Mouse (Mus musculus) neural tube, embryonic 13.5 days (tissue): ENCODE results near the gene AL731706.2. TPM values are rescaled to one million over a fixed set of nuclear protein-coding genes. Genes with fewer than 3 reads are reported as not detected.

Experiments used
- ATAC-seq: fragments of 200-750 bp; cut with Nextera tagmentation; 2 replicates; pipeline ENCODE4 v1.8.0; 2017; ENCODE audit warnings: low read depth, mild to moderate bottlenecking, moderate TSS enrichment, moderate library complexity
- H3K27ac ChIP-seq: fragments of 300-500 bp; sonication (generic); replicated peaks from 2 replicates; pipeline ENCODE4 v1.5.1; 2015; ENCODE audit warnings: moderate library complexity, mild to moderate bottlenecking, inconsistent platforms
- H3K27me3 ChIP-seq: fragments of 300-500 bp; sonication (generic); 2 replicates; pipeline ENCODE4 v1.6.1; 2015; ENCODE audit warnings: mild to moderate bottlenecking, inconsistent platforms
- H3K36me3 ChIP-seq: fragments of 300-500 bp; sonication (generic); 2 replicates; pipeline ENCODE4 v1.6.1; 2015; ENCODE audit warnings: mild to moderate bottlenecking, inconsistent platforms
- H3K4me1 ChIP-seq: fragments of 300-500 bp; sonication (generic); replicated peaks from 2 replicates; pipeline ENCODE4 v1.6.1; 2015; ENCODE audit warnings: inconsistent platforms
- H3K4me2 ChIP-seq: fragments of 300-500 bp; sonication (generic); 2 replicates; pipeline ENCODE4 v1.6.1; 2015; ENCODE audit warnings: inconsistent platforms, mild to moderate bottlenecking, moderate library complexity
- H3K4me3 ChIP-seq: fragments of 300-500 bp; sonication (generic); 2 replicates; pipeline ENCODE4 v1.5.1; 2015; ENCODE audit warnings: mild to moderate bottlenecking, inconsistent platforms
- H3K9ac ChIP-seq: fragments of 300-500 bp; sonication (generic); 2 replicates; pipeline ENCODE4 v1.6.1; 2015; ENCODE audit warnings: moderate library complexity, mild to moderate bottlenecking, inconsistent platforms
- H3K9me3 ChIP-seq: fragments of 300-500 bp; sonication (generic); 2 replicates; pipeline ENCODE4 v1.6.1; 2016; ENCODE audit warnings: inconsistent platforms
- whole genome bisulfite sequencing: fragments of 180-500 bp; shearing (Covaris S2); methylation state at CpG from one replicate; pipeline ENCODE4 v1.1.7; 2015; 5-methylcytosine and 5-hydroxymethylcytosine counted together
- polyA plus RNA-seq: library from polyadenylated mRNA; unstranded; fragments of >200 nt; fragmentation: Nextera tagmentation; extraction: Ambion mirVana; gene quantifications from 2 replicates; pipeline ENCODE4 v1.2.1, GENCODE M21; 2015

The AL731706.2 gene
- polyA plus RNA-seq = 17.6 and 28.8 TPM in 2 replicates

DNA sequence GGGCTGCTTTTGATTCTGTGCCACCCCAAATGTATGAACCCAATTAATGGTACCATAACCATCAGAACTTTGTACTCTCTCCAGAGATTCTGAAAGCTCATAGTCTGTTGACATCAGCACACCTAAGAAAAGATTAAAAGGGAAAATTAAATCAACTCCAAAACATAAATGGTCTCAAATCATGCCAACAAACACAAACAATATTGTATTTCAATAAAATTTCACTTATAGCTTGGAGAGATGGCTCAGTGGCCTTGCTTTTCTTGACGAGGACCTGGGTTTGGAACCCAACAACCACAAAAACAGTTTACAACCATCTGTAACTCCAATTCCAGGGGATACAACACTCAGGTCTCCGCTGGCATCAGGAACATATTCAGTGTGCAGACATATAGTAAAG lies at the start of gene AL731706.2:
Gene AL731706.2 (minus strand): TSS at position 101 of the 400 bp plus-strand sequence.
- 90% methylated on average over 2 of the region's 2 CpGs for WGBS
- ATAC-seq = no peak
- peaks cover 19% of the 10 kb centered on the region for H3K4me1 ChIP-seq

DNA sequence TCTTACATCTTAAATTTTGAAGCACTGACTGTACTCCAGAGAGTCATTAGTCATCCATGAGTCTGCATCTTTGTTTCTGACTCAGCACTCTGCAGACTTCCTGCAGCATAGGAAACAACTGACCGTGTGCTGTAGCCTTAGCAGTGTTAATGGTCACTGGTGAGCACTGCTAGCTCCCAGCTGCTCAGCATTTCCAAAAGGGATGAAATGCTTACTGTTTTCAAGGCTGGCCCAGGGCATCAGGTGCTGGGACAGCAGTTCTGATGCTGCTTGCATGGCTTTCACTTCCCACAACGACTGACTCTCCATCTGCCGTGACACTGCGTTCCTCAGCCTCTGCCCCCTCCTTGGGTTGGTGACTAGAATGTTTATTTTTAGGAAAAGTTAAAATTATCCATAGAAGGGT lies 35.5 kb upstream of the AL731706.2 start:
- H3K9ac ChIP-seq = no peak overlapping the region
- ATAC-seq = no peak; the same call in 1 of the 2 replicates
- H3K27me3 ChIP-seq = no peaks in the 10 kb centered on the region
- no peak overlapping the region for H3K27ac ChIP-seq
- H3K36me3 ChIP-seq = no peaks in the 10 kb centered on the region
- no peaks in the 10 kb centered on the region for H3K9me3 ChIP-seq
- peaks cover 4% of the 10 kb centered on the region for H3K4me1 ChIP-seq
- no peak overlapping the region for H3K4me3 ChIP-seq
- WGBS = 61% methylated on average over 4 of the region's 4 CpGs
- no peak overlapping the region for H3K4me2 ChIP-seq

More for the DNA sequence above, at the start of gene AL731706.2:
- peaks cover 40% of the 10 kb centered on the region for H3K36me3 ChIP-seq
- H3K9ac ChIP-seq = no peak within 1 kb of the TSS
- H3K27me3 ChIP-seq = no peaks in the 10 kb centered on the region
- H3K27ac ChIP-seq = no peak within 1 kb of the TSS
- H3K4me3 ChIP-seq = no peak within 1 kb of the TSS
- no peak within 1 kb of the TSS for H3K4me2 ChIP-seq
- no peaks in the 10 kb centered on the region for H3K9me3 ChIP-seq

DNA sequence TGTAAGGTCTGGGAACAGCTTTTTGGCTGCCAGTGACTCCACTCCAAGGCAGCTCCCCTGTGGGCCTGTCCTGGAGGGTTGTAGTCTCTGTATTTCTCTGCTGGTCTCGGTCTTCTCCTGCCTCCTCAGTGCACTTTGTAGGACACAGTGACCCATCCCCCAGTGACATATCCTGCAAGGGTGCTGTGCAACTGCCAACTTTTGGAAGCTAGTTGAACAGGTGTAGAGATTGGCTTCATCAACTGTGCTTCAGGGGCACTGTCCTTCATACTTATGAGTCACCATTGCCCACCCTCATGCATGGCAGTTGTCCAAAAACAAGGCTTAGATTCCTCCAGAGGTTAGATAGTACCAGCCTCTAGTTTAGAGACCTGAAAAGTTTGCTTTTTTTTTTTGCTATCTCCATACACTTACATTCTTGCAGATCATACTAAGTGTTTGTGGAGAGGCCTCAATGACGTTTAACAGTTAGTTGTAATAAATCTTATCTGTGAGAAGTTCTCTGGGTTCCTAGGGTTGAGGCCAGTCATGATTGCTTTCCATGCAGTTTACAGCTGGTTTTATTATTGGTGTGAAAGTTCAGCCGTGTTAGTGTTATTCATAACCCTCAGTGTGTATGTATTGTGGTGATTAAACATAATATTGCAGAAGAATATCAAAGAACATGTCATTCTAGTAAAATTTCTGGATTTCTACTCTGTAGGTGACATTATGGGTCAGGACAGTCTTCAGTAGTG lies 34.9 kb upstream of the AL731706.2 start:
- Histone ChIP-seq H3K27me3 (no peaks in the 10 kb centered on the region), H3K9me3 (no peaks in the 10 kb centered on the region), H3K36me3 (no peaks in the 10 kb centered on the region), H3K9ac (no peak overlapping the region), H3K4me1 (peaks cover 4% of the 10 kb centered on the region), H3K4me3 (no peak overlapping the region), H3K4me2 (no peak overlapping the region), H3K27ac (no peak overlapping the region)
- ATAC-seq = no peak
- WGBS = 75% methylated on average over 3 of the region's 3 CpGs

DNA sequence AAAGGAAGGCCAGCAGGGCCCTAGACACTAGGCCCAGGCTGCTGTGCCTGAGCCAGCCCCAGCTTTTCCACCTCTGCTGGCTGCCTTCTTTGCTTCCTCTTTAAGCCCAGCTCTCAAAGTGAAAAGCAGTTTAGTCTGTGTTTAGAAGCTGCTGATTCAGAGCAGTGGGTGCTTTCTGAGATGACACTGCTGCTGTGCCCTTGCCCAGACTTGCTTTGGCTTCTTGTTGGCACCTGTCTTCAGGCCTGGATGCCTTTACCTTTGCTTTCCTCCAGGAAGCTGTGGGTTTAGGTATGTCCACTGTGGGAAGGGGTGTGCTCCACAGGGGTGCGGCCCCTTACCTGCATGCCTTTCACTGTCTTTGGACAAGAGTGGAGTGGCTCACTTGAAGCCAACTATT lies 34.0 kb upstream of the AL731706.2 start:
- ATAC-seq = no peak
- Histone ChIP-seq H3K9me3 (no peaks in the 10 kb centered on the region), H3K27me3 (no peaks in the 10 kb centered on the region), H3K27ac (no peak overlapping the region), H3K4me2 (no peak overlapping the region), H3K4me1 (peaks cover 4% of the 10 kb centered on the region), H3K9ac (no peak overlapping the region), H3K36me3 (no peaks in the 10 kb centered on the region), H3K4me3 (no peak overlapping the region)
- 100% methylated on average over 1 of the region's 1 CpGs for whole genome bisulfite sequencing

DNA sequence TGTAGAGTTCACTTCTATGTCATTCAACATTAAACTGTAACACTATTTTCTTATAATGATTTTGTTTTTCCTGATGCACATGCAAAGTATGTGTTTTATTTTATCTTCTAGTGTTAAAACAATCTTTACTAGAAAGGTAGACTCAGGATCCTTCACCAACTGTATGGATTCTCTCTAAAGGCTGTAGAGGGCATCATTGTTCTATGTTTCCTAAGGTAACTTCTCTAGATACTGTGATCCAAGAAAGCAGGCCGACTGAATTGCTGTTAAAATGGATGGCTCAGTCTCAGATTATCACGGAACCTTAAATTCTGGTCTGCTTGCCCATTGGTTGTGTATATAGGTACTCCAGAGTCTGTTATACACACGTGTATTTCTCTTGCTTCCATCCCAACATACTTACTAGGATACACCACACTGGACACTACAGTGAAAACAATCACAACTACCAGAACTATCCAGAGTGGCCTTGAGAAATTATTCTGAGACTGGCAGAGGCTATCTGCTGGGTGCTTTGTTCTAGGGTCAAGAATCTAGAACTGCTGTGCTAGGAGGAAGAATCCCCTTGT lies 28.9 kb upstream of the AL731706.2 start:
- WGBS = 49% methylated on average over 3 of the region's 3 CpGs
- ATAC-seq = no peak
- Histone ChIP-seq H3K27ac (no peak overlapping the region), H3K4me2 (no peak overlapping the region), H3K4me1 (peaks cover 9% of the 10 kb centered on the region), H3K9ac (no peak overlapping the region), H3K4me3 (no peak overlapping the region), H3K36me3 (no peaks in the 10 kb centered on the region), H3K9me3 (no peaks in the 10 kb centered on the region), H3K27me3 (no peaks in the 10 kb centered on the region)

DNA sequence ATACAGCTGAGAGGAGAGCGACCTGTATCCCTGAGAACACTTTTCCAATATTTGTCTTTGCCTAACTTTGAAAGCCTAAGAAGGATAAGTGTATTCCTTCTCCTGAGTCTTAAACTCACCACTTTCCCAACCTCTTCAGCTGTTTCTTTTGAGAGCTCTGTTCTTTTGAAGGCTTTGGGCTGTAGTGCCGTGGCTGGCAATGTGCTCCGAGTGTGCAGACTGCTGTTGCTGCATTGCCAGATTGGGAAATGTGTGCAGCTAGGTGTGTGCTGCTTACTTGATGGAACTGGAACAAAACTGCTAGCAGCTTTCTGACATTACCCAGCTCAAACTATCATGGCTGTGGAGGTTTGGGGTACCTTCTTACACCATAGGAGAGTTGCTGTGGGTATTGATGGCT lies 27.5 kb upstream of the AL731706.2 start:
- 36% methylated on average over 3 of the region's 3 CpGs for WGBS
- no peak for ATAC-seq
- H3K27ac ChIP-seq = no peak overlapping the region

DNA sequence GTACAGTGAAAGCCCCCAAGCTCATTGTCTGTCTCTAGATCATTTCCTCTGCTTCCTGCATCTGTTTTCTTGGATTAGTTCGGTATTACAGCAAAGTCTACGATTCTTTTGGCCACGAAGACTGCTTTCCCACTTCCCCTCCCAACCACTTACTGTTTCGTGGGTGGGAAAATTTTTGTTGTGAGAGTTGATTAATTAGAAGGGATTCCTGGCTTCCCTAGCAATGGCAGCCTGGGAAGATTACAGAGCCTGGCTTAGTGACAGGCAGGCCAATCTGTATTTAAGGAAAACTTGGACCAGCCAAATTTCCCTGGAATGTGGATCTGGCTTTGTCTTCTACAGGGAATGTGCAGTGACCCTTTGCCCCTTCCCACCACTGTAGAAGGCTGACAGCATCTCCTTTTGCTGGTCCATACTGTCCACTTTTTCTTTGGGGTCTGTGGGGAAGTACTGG lies 26.5 kb upstream of the AL731706.2 start:
- Histone ChIP-seq H3K36me3 (no peaks in the 10 kb centered on the region), H3K27ac (no peak overlapping the region), H3K9ac (no peak overlapping the region), H3K4me3 (no peak overlapping the region), H3K4me2 (no peak overlapping the region), H3K4me1 (peaks cover 9% of the 10 kb centered on the region), H3K9me3 (no peaks in the 10 kb centered on the region), H3K27me3 (no peaks in the 10 kb centered on the region)
- ATAC-seq = peak; percentile 61; the same call in 1 of the 2 replicates
- 22% methylated on average over 4 of the region's 4 CpGs for WGBS

More for the DNA sequence above, 27.5 kb upstream of the AL731706.2 start:
- no peak overlapping the region for H3K4me2 ChIP-seq
- H3K4me3 ChIP-seq = no peak overlapping the region
- no peaks in the 10 kb centered on the region for H3K27me3 ChIP-seq
- peaks cover 9% of the 10 kb centered on the region for H3K4me1 ChIP-seq
- no peaks in the 10 kb centered on the region for H3K36me3 ChIP-seq
- no peaks in the 10 kb centered on the region for H3K9me3 ChIP-seq
- no peak overlapping the region for H3K9ac ChIP-seq

DNA sequence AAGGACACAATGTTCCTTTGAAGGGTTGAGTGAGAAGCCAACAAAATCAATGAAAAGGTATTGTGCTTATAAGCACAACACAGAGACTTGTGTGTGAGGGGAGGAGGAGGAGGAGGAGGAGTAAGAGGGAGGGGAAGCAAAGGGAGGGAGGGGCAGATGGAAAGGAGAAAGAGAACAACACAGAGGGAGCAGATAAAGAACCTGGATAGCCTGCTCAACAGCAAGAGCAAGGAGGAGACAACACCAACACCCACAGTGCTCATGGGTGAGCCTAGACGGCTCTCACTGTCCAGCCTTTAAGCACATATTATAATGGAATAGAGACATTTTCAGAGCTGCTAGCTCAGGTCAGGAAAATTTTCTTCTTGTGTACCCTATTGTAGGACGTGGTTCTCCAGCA lies 23.8 kb upstream of the AL731706.2 start:
- peaks cover 11% of the 10 kb centered on the region for H3K36me3 ChIP-seq
- WGBS = 64% methylated on average over 2 of the region's 2 CpGs
- no peak for ATAC-seq
- no peak overlapping the region for H3K9ac ChIP-seq
- H3K4me1 ChIP-seq = peaks cover 9% of the 10 kb centered on the region
- H3K4me2 ChIP-seq = no peak overlapping the region
- H3K27me3 ChIP-seq = no peaks in the 10 kb centered on the region
- no peak overlapping the region for H3K27ac ChIP-seq
- H3K4me3 ChIP-seq = no peak overlapping the region
- no peaks in the 10 kb centered on the region for H3K9me3 ChIP-seq

DNA sequence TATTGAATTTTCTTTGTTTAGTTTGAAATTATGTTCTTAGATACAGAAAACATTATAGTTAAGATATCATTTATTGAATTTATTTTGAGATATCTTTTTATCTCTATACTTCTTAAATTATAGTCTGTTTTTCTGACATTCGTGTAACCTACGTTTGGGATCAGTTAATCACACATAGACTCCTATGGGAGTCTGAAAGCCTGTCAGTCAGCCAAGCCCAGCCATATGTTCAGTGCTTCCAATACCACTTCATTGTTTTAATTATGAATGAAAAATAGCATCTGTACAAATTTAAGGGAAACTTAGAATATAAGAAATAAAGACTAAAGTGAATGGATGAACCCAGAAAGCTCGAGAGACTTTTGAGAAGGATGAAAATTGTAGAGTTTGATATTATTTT lies 23.1 kb upstream of the AL731706.2 start:
- H3K36me3 ChIP-seq = peaks cover 11% of the 10 kb centered on the region
- no peak overlapping the region for H3K9ac ChIP-seq
- H3K27me3 ChIP-seq = no peaks in the 10 kb centered on the region
- no peak overlapping the region for H3K4me2 ChIP-seq
- ATAC-seq = no peak
- H3K9me3 ChIP-seq = no peaks in the 10 kb centered on the region
- 57% methylated on average over 3 of the region's 3 CpGs for WGBS
- H3K4me3 ChIP-seq = no peak overlapping the region
- H3K4me1 ChIP-seq = peaks cover 9% of the 10 kb centered on the region
- H3K27ac ChIP-seq = no peak overlapping the region

DNA sequence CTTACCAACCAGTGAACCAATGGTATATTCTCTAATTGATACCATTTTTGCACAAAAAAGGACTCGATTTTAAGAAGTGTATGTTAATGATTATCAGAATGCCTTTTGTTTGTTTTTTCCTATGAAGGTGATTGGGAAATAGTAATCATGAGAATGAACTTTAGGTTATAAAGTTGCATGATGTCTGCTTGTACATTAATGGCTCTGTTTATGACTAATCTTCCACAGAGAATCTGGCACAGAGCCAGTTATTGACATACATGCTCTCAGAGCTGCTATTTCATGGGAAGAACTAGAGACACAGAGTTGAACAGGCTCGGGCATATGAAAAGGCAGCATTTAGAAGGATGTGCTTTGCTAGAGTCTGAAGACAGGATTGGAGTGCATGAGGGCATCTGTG lies 10.7 kb upstream of the AL731706.2 start:
- no peak for ATAC-seq
- no peaks in the 10 kb centered on the region for H3K9me3 ChIP-seq
- no peaks in the 10 kb centered on the region for H3K27me3 ChIP-seq
- H3K4me2 ChIP-seq = no peak overlapping the region
- peaks cover 23% of the 10 kb centered on the region for H3K4me1 ChIP-seq
- WGBS = 77% methylated on average over 2 of the region's 2 CpGs
- no peak overlapping the region for H3K9ac ChIP-seq
- no peak overlapping the region for H3K4me3 ChIP-seq
- no peak overlapping the region for H3K27ac ChIP-seq
- H3K36me3 ChIP-seq = no peaks in the 10 kb centered on the region

DNA sequence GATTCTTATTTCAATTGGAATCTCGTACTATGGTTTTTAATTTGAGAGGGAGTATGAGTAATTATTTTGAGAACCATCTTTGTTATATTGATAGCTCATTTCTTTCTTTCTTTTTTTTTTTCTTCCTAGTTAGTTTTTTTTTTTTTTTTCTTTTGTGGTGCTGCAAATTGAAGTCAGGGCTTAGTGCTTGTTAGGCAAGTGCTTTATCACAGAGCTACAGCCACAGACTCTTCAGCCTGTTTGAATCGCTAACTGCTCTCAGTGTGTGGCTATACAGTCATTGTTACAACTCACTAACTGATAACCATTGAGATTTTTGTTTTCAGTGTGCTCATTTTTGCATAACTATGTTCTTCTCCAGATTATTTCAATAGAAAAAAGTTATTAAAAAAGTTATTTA lies 9.0 kb upstream of the AL731706.2 start:
- WGBS = 82% methylated on average over 2 of the region's 2 CpGs
- Histone ChIP-seq H3K27ac (no peak overlapping the region), H3K9ac (no peak overlapping the region), H3K4me1 (peaks cover 33% of the 10 kb centered on the region), H3K4me2 (no peak overlapping the region), H3K4me3 (no peak overlapping the region), H3K36me3 (no peaks in the 10 kb centered on the region), H3K27me3 (no peaks in the 10 kb centered on the region), H3K9me3 (no peaks in the 10 kb centered on the region)
- ATAC-seq = no peak

DNA sequence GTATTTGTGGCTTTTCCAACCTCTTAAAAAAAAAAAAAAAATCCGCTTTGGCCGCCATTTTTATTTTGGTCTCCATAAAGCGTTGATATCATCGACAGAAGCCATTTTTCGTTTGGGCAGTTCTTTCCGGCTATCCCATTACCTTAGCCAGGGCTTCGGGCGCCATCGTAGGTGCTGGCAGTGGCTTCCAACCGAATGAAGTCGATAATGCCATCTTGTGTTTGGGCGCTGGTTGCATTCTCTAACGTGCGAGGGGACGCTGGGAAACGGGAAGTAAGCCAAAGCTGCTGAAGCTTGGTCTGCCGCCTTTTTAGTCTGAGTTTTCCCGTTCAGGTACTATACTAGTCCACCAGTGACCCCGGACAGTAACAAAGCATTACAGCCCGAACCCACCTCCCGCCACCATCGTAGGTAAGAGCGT lies 6.5 kb upstream of the AL731706.2 start:
- peaks cover 37% of the 10 kb centered on the region for H3K4me1 ChIP-seq
- no peaks in the 10 kb centered on the region for H3K36me3 ChIP-seq
- peak overlapping the region; percentile 62 for H3K4me2 ChIP-seq
- ATAC-seq = peak; percentile 84
- peak overlapping the region; percentile 83 for H3K9ac ChIP-seq
- WGBS = under 1% methylated on average over 23 of the region's 23 CpGs
- H3K4me3 ChIP-seq = peak overlapping the region; percentile 68
- no peaks in the 10 kb centered on the region for H3K27me3 ChIP-seq
- no peaks in the 10 kb centered on the region for H3K9me3 ChIP-seq
- H3K27ac ChIP-seq = peak overlapping the region; percentile 95
